Mouse (Mus musculus): ENCODE measurements around the gene Setd3. TPM values are rescaled to one million over a fixed set of nuclear protein-coding genes. Genes with fewer than 3 reads are reported as not detected.

The Setd3 gene
- polyA plus RNA-seq, 1 experiment from 2014 or later, result 90.6 TPM

DNA sequence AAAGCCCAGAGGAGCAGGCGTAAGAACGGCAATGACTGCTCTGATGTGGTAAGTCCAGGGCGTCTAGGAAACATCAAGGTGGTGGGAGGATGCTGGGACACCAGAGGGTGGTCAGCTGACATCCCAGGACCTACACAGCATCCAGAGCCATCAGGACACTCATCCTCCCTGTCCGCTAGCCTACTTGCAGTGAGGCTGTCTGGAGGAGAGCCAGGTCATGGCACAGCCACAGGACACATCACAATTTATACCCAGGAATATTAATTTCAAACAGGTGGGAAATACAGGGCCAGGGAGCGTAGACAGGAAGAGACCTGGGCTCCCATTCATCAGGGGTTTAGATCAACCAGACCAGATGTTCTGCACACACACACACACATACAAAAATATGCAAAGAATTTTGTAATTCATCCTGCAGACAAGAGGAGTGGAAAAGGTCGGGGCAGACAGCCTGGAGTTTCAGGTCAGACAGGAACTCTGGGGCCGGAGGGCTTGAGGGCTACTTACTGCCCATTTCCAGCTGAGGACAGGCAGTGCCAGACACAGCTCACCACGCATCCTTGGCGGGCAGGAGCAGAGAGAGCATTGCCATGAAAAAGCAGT lies 114.6 kb downstream of the Setd3 start:
- H3K9ac ChIP-seq (replicated peaks; ENCODE audit: low read depth, low read length), result no peak overlapping the region
- no peaks in the 10 kb centered on the region for H3K9me3 ChIP-seq (ENCODE audit: control insufficient read depth, low read length)
- H3K36me3 ChIP-seq (ENCODE audit: control insufficient read depth, insufficient read depth, low read length), result no peaks in the 10 kb centered on the region
- no peaks in the 10 kb centered on the region for H3K27me3 ChIP-seq (ENCODE audit: control insufficient read depth, insufficient read depth, low read length)
- H3K27ac ChIP-seq (ENCODE audit: low read depth, low read length), result no peak overlapping the region
- WGBS, result 61% methylated on average over 9 of the region's 9 CpGs
- H3K4me2 ChIP-seq (ENCODE audit: low read depth, low read length), result no peak overlapping the region
- H3K4me3 ChIP-seq (ENCODE audit: low read depth, low read length), result no peak overlapping the region
- no peaks in the 10 kb centered on the region for H3K4me1 ChIP-seq (ENCODE audit: control insufficient read depth, insufficient read depth, low read length)
- ATAC-seq (ENCODE audit: low read depth), result no peak

- Histone ChIP-seq H3K9ac (replicated peaks; ENCODE audit: low read depth, low read length) (no peak overlapping the region), H3K36me3 (ENCODE audit: control insufficient read depth, insufficient read depth, low read length) (no peaks in the 10 kb centered on the region), H3K4me1 (ENCODE audit: control insufficient read depth, insufficient read depth, low read length) (no peaks in the 10 kb centered on the region), H3K4me3 (ENCODE audit: low read depth, low read length) (no peak overlapping the region), H3K27ac (ENCODE audit: low read depth, low read length) (no peak overlapping the region), H3K4me2 (ENCODE audit: low read depth, low read length) (no peak overlapping the region), H3K27me3 (ENCODE audit: control insufficient read depth, insufficient read depth, low read length) (no peaks in the 10 kb centered on the region), H3K9me3 (ENCODE audit: control insufficient read depth, low read length) (no peaks in the 10 kb centered on the region)
- 22% methylated on average over 6 of the region's 6 CpGs for WGBS
- ATAC-seq (ENCODE audit: low read depth), result no peak
Measured at GRCm38 (mm10) chr12:108063986-108064385, 115.1 kb downstream of the Setd3 start.

GRCm38 (mm10) chr12:108062137-108062536 lies 117.0 kb downstream of the Setd3 start:
- Histone ChIP-seq H3K9me3 (ENCODE audit: control insufficient read depth, low read length) (no peaks in the 10 kb centered on the region), H3K27me3 (ENCODE audit: control insufficient read depth, insufficient read depth, low read length) (no peaks in the 10 kb centered on the region), H3K36me3 (ENCODE audit: control insufficient read depth, insufficient read depth, low read length) (no peaks in the 10 kb centered on the region), H3K4me1 (ENCODE audit: control insufficient read depth, insufficient read depth, low read length) (no peaks in the 10 kb centered on the region), H3K4me3 (ENCODE audit: low read depth, low read length) (no peak overlapping the region), H3K27ac (ENCODE audit: low read depth, low read length) (no peak overlapping the region), H3K9ac (replicated peaks; ENCODE audit: low read depth, low read length) (no peak overlapping the region), H3K4me2 (ENCODE audit: low read depth, low read length) (no peak overlapping the region)
- WGBS, result 76% methylated on average over 5 of the region's 5 CpGs
- ATAC-seq (ENCODE audit: low read depth), result no peak

DNA sequence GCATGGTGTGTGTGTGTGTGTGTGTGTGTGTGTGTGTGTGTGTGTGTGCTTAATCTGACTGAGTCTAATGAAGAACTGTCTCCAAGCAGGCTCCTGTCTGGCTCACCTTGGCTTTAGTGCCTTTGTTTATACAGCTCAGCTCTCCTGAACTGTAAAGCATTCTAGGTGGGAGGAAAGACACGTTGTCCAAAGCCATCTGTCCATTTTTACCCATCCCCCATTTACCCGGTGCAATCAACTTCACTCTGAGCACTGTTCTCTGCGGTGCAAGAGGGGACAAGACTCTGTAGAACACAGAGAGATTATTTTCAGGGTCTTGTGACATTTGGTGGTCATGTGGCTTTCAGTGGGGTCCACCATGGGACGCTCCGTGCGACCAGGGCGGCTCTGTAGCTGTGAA lies 117.5 kb downstream of the Setd3 start:
- no peak overlapping the region for H3K27ac ChIP-seq (ENCODE audit: low read depth, low read length)
- ATAC-seq (ENCODE audit: low read depth), result no peak
- H3K4me1 ChIP-seq (ENCODE audit: control insufficient read depth, insufficient read depth, low read length), result no peaks in the 10 kb centered on the region
- no peak overlapping the region for H3K4me2 ChIP-seq (ENCODE audit: low read depth, low read length)
- H3K9ac ChIP-seq (replicated peaks; ENCODE audit: low read depth, low read length), result no peak overlapping the region
- WGBS, result 87% methylated on average over 7 of the region's 7 CpGs
- H3K9me3 ChIP-seq (ENCODE audit: control insufficient read depth, low read length), result no peaks in the 10 kb centered on the region
- no peaks in the 10 kb centered on the region for H3K27me3 ChIP-seq (ENCODE audit: control insufficient read depth, insufficient read depth, low read length)
- H3K4me3 ChIP-seq (ENCODE audit: low read depth, low read length), result no peak overlapping the region
- H3K36me3 ChIP-seq (ENCODE audit: control insufficient read depth, insufficient read depth, low read length), result no peaks in the 10 kb centered on the region

Other genes with a start within 250 kb of the Setd3 start
- gene Bcl11b, start 175.7 kb downstream of the Setd3 start, polyA plus RNA-seq (2014; fragmentation: Nextera tagmentation; extraction: Ambion mirVana), result 38.0 and 38.2 TPM in 2 replicates
- gene Ccnk, start 265 bp upstream of the Setd3 start, polyA plus RNA-seq (2014; fragmentation: Nextera tagmentation; extraction: Ambion mirVana), result 3.7 and 6.0 TPM in 2 replicates
- 15.3 and 17.3 TPM in 2 replicates for gene Ccdc85c, start 96.1 kb upstream of the Setd3 start, polyA plus RNA-seq (2014; fragmentation: Nextera tagmentation; extraction: Ambion mirVana)
- gene Hhipl1, start 127.0 kb upstream of the Setd3 start, polyA plus RNA-seq (2014; fragmentation: Nextera tagmentation; extraction: Ambion mirVana), result 2.0 and 2.3 TPM in 2 replicates
- 19.6 and 25.4 TPM in 2 replicates for gene Cyp46a1, start 155.1 kb upstream of the Setd3 start, polyA plus RNA-seq (2014; fragmentation: Nextera tagmentation; extraction: Ambion mirVana)
- 48.9 and 82.8 TPM in 2 replicates for gene Eml1, start 191.6 kb upstream of the Setd3 start, polyA plus RNA-seq (2014; fragmentation: Nextera tagmentation; extraction: Ambion mirVana)